Mouse (Mus musculus): Measurements from ENCODE around the gene Aaas.

The Aaas gene

DNA sequence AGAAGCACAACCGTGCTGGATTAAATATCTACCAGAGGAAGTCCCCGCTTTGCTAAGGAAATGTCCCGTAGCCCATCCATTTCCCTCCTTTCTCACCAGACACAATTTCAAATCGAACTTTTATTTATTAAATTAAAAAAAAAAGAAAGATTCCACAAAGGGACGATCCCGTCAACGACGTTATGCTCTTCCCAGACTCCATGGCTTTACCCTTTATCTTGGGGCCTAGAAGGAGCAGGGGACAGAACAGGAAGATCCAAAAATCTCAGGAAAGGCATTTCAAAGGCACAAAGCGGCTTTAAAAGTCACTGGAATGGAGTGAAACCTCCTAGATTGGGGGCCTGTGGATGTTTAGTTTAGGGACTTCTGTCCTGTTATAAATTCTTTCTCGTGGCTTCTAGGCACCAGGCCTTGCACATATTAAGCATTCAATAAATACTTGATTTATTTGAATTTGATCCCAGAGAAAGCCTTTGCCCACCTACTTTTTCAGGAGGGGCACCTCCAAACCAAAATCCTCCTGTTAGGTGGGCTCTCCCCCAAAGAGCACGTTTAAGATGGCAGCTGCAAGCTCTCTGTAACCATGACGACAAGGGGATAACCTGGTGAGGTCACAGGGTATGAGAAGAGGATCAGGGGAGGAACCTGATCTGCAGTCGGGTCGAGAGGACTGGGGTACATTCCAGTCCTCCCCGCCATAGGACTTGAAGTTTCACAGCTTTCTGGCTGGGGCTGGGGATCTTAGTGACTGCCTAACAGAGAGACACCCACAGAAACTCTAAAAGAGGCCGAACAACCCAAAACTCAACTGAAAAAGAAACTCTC lies 6.1 kb upstream of the Aaas start:
- DNase-seq (ENCODE audit: low spot score): no peak

DNA sequence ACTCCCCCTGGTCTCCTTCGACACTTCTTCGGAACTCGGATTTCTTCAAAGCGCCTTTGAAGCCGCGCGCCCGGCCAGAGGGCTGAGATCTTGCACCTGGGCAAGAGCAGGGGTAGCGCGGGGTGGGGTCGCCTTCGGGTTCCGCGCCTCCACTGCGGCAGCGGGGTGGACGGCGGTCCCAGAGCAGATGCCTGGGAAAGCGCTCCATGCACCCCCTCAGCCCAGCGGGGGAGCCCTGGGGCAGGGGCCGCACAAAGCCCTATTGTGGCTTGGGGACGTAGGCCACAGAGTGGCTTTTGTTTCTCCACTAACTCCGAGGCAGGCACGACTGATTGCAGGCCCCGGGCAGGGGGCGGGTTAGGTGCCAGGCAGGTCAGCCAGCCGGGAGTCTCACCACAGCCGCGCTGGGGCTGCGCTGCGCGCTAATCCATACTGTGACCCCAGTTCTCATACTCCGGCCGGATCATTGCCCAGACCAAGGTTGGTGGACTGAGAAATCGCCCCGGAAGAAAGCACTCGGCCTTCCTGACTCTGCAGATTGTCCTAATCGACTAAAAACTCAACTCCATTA lies 5.4 kb upstream of the Aaas start:
- peak; percentile 68 for DNase-seq (ENCODE audit: low spot score)

DNA sequence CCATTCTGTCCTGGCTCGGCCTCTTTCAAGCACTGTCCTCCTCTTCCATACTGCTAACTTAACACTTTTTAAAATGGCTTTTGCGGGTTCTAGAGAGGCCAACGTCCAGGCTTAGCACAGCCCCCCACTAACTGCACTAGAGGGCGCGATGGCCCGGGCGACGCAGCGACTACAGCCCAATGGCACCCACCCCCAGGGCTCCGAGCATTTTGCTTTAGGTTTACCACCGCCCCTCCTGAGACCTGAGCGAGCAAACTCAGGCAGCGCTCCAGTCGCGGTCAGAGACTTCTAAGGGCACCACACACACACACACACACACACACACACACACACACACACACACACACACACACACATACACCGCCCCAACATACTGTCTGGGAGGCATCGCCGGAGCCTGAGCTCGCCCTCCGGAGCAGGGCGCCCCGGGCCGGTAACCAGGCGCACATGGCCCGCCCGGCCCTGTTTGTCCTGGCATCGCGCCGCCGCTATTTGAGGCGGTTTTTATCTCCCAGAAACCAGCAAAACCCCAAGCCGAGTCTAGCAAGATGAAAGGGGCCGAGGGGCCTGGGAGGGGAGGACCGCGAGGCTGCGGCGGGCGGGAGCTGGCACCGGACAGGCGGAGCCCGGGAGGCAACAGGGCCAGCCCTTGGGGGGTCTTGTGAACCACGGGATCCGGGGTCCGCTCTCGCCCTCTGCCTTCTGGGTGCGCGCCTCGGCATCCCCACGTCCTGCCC lies 4.7 kb upstream of the Aaas start:
- peak; percentile 72 for DNase-seq (ENCODE audit: low spot score)

DNA sequence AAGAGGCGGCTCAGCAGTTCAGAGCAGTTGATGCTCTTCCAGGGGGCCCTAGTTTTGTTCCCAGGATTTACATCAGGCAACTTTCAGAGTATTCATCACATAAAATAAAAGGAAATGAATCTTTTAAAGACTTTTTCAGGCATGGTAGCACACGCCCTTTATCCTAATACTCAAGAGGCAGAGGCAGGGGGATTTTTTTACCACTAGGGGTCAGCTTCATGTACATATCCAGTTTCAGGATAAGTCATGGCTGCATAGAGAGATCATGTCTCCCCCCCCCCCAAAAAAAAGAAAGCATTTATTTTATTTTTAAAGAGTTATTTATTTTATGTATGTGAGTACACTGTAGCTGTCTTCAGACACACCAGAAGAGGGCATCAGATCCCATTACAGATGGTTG lies 3.4 kb upstream of the Aaas start:
- DNase-seq (ENCODE audit: low spot score): no peak

DNA sequence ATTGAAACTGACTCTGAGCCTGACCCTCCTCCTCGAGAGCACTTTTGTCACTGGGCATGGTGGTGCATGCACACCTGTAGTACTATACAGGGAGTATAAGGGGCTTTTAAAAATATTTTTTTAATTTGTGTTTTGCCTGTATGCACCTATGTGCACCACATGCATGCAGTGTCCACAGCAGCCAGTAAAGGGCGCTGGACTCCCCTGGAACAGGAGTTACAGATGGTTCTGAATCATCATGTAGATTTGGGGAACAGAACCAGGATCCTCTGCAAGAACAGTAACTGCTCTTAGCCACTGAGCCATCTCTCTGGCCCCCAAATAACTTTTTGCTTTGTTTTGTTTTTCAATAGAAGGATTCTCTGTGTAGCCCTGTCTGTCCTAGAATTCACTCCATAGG lies 1.6 kb upstream of the Aaas start:
- DNase-seq (ENCODE audit: low spot score): no peak

DNA sequence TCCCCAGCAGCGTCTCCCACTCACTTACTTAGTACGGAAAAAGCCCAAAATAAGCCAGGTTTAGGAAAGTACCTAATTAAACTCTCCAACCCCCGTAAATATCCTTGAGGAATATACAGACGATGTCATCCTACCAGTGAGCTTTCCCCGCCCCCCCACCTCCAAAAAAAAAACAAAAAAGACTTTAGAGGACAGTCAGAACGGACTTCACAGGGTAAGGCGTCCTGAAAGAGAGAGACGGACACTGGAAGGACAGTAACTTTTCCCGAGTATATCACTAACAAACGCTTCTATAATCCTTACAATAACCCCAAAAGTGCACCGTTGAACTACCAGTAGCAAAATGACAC lies 346 bp upstream of the Aaas start:
- DNase-seq (ENCODE audit: low spot score): no peak

DNA sequence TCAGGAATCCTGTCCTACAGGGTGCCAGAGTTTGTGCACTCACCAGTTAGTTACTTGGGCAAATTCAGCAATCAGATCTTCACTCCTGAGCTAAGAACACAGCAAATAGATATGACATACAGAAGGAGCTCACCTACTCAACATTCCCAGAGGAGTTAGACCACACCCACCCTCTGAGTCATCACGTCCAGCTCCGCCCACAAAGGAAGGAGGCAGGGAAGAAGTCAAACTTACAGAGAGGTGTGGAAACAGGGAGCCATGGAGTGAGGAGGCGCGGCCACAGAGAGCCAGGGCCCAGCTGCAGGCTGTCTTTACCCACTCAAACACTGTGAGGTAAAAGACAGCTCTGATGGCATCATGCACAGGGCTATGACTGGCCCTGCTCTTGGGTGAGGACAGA lies 4.1 kb downstream of the Aaas start:
- DNase-seq (ENCODE audit: low spot score): no peak

DNA sequence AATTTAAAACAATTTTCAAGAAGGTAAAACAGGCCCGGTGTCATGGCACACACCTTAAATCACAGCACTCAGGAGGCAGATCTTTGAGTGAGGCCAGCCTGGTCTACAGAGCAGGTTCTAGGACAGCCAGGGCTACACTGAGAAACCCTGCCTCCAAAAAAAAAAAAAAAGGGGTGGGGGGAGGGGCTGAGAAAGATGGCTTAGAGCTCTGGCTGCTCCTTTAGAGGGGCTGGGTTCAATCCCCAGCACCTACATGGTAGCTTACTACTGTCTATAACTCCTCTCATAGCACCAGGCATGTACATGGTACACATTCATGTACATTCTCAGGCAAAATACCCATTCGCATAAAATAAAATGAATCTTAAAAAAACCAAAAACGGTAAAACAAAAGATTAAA lies 6.1 kb downstream of the Aaas start:
- DNase-seq (ENCODE audit: low spot score): no peak

DNA sequence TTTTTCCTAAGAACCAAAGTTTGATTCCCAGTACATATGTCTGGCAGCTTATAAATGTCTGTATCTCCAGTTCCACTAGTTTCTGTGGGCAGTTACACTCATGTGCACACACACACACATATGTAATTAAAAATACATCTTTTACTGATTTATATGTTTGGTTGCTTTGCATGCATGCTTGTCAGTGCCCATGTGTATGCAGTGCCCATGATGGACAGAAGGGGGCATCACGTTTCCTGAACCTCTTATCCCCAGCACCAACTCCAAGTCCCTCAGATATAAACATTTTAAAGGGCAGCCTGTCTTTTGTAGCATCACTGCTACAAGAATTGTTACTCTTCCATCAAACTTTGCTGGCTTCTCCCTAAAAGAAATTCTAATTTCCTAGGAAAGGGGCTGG lies 9.0 kb downstream of the Aaas start:
- DNase-seq (ENCODE audit: low spot score): peak; percentile 66

DNA sequence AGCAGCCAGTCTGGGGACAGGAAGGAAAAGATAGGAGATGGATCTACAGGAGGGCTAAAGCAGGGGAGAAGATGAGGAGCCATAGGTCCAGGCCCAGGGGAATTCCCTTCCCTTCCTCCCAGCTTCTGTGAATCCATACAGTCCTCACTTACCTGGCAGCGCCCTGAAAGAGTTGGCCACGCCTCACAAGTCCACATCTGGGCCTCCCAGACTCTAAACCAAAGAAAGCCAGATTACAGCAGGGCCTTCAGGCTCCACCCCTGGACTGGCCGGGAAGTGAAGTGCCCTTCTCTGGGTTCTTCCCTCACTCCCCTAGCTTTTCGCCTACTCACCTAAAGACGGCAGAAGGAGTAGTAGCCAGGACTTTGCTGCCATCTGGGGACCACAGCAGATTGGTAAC lies 11.0 kb downstream of the Aaas start:
- DNase-seq (ENCODE audit: low spot score): no peak

DNA sequence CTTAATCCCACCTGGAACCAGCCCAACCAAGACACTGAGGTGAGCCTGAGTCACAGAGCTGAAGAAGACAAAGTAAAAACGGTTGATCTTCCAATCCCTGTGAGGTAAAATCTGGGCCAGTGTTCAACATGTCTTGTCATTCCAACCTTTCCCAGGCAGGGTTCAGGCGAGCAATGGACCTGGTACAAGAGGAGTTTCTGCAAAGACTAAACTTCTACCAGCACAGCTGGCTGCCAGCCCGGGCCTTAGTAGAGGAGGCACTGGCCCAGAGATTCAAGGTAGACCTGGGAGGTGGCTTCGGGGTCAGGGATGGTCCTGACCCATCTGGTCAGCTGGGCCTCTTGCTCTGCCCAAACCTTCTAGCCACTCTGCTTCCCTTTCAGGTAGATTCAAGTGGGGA lies 13.6 kb downstream of the Aaas start:
- no peak for DNase-seq (ENCODE audit: low spot score)

DNA sequence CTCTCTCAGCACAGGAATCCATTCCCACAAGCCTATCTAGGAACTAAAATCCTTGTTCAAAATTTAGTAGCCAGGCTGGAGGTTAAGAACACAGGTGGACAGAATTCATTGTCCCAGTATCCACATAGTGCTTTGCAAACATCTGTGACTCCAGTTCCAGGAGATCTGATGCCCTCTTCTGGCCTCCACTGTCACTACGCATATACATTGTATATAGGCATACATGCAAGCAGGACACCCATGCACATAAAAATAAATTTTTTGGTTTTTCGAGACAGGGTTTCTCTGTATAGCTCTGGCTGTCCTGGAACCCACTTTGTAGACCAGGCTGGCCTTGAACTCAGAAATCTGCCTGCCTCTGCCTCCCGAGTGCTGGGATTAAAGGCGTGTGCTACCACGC lies 14.6 kb downstream of the Aaas start:
- DNase-seq (ENCODE audit: low spot score): peak; percentile 43

DNA sequence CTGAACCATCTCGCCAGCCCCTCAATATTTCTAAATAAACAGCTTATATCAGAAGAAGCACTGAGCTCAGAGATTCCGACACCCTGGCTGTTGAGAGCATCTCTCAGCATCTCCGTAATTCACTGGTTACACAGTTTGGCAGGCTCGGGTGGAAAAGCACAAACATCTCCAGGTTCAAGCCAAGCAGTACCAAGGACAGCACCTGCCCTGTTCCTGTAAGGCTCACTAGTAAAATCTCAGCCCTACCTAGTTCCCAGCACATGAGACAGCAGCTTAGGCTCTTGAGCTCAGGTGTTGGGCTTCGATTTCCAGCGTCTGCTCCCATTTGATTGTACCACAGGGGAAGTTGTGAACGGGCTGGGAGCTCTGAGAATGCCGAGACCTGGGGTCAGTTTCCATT lies 15.3 kb downstream of the Aaas start:
- DNase-seq (ENCODE audit: low spot score): no peak

DNA sequence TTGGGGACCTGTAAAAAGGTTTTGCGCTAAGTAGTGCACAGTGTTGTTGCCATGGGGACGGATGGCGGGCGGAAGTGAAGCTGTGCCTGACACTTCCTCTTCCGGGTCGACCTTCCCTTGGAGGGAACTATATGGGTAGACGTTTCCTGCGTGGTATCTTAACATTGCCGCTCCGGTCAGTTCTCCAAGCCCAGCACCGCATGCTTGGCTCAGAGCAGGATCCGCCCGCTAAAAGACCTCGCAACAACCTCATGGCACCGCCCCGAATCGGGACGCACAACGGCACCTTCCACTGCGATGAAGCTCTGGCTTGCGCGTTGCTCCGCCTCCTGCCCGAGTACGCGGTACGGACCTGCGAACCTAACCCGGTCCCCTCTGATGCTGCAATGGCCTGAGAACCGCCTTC lies 19.0 kb downstream of the Aaas start, which contains the start of gene Myg1:
Myg1 (plus strand) TSS at position 100 of the 406 bp plus-strand sequence.
- DNase-seq (ENCODE audit: low spot score): peak; percentile 89

DNA sequence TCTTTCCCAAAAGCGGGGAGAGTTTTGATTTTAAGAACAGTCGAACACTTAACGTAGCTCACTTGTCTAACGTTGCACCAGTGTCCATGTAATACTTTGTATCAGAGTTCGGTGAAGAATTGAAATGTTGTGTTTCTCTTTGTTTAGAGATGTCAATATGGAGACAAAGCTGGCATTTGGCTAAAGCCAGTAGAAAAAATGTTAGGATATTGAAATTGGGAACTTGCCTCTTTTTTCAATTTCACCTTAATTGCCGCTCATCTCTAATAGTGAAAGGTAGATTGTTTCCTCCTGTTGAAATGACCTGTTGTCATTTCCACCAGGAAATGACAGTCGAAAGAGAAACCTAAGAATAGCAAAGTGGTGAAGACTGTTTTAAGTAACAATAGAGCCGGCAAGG lies 23.7 kb downstream of the Aaas start:
- DNase-seq (ENCODE audit: low spot score): no peak

DNA sequence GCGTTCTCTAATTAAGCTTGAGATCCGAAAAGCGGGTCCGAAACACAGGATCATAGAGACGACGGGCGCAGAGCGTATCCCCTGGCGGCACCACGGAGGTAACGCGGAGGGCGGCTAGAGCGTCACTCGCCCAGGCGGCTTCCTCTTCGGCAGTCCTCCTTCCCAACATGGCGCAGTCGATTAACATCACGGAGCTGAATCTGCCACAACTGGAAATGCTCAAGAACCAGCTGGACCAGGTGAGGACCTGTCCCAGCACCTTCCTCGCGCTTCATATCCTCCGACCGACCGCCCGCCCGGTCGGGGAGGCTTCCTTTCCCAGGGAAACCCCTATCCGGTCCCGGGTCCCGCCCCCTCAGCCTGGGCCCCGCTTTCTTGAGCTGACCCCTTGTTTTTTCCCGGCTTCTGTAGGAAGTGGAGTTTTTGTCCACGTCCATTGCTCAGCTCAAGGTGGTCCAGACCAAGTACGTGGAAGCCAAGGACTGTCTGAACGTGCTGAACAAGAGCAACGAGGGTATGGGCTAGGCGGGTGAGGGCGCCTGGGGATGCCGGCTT lies 24.5 kb downstream of the Aaas start, which contains the start of gene Pfdn5:
Pfdn5 (plus strand) TSS at position 95 of the 555 bp plus-strand sequence.
- DNase-seq (ENCODE audit: low spot score): peak; percentile 92

DNA sequence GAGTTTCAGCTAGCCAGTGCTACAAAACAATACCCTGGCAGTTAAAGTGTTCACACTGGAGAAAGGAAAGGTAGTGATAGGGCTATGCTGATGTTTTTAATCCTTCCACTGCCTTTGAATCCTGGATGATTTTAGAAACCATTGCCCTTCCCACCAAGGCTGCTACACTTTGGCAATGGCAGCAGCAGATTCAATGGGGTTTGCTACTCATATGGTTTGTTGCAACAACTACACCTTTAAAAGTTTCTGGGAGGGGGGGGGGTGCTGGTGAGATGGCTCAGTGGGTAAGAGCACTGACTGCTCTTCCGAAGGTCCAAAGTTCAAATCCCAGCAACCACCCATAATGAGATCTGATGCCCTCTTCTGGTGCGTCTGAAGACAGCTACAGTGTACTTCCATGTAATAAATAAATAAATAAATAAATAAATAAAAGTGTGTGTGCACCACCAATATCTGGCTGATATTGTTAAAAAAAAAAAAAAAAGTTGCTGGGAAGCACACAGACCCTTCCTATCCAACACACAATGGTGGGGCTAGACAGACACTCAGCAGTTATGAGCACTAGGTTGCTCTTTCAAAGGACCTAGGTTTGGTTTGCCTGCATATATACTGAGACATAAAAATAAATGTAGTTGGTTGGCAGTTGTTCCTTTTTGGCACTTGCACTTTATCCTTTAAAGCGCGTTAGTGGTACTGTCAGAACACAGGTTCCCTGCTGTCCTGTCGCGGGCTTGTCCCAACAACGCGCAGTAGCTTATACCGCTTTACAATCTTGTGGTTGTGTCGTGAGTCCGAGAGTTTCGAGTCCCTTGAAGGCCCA lies 25.7 kb downstream of the Aaas start:
- DNase-seq (ENCODE audit: low spot score): peak; percentile 26

DNA sequence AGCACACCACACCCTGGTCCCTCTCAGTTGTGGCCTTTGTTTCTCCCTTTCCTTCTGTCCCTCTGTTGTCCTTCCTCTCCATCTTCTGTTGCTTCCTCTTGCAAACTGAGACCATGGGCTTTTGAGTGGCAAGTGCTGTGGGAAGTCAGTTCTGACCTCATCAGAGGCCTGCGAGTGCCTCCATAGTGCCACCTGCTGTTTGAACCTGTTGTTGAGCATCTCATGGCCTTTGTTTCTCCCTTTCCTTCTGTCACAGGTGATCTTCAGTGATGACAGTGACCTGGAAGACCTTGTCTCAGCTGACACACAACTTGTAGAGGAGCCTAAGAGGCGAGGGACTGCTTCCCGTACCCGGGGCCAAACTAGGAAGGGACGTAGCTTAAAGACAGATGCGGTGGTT lies 34.3 kb downstream of the Aaas start:
- DNase-seq (ENCODE audit: low spot score): peak; percentile 76

DNA sequence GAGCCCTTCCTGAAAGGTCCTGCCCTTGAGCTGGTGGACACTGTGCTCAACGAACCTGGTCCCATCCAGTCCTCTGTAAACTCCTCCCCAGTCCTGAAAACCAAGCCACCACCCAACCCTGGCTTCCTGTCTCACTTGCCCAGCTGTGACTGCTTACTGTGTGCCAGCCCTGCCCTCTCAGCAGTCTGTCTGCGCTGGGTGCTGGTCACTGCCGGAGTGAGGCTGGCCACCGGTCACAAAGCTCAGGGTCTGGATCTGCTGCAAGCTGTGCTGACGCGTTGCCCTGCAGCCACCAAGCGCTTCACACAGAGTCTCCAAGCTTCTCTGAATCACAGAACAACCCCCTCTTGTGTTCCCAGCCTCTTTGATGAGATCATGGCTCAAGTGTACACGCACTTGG lies 35.3 kb downstream of the Aaas start:
- no peak for DNase-seq (ENCODE audit: low spot score)

DNA sequence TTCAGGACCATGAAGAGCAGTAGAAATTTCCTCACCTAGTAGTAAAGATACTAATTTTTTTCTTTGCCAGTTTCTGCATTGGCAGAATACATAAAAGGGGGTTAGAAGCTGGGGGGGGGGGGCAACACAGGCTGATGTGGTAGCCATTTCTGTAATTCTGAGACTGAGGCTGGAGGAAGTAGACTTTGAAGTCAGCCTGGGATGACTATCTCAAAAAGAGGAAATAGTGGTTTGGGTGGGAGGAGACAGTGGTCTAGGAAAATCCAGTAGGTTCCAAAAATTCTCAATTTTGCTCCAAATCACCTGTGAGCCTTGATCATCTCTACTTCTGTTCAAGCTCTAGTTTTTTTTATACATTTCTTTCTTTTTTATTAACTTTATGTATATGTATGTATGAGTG lies 39.1 kb downstream of the Aaas start:
- no peak for DNase-seq (ENCODE audit: low spot score)

DNA sequence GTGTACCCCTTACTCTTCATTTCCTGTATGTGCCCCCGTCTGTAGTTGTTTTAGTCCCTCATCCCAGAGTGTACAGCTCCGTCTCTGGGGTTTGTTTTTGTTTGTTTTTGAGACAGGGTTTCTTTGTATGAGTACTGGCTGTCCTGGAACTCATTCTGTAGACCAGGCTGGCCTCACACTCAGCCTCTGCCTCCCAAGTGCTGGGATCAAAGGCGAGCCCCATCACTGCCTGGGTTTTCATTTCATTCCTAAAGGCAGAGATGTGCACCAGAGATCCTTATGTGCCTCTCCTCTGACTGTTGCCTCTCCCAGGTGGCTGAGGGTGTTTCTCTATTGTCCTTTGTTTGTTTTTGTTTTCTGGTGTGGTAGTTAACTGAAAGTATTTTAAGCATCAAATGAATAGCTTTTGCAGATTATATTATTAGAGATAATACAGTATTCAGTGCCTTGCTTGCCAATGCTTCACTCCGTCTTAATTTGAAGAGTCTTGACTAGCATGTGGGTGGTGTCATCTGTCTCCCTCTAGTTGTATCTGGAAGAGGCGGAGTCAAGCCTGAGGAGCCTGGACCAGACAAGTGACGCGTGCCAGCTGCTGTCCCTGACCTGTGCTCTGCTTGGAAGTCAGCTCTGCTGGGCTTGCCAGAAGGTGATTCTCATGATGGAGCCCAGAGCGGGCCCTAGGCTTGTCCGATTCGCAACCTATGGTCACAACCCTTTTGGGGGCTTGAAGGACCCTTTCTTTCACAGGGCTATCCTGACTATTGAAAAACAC lies 40.3 kb downstream of the Aaas start:
- DNase-seq (ENCODE audit: low spot score): no peak

Data from retina, embryonic 14.5 days (tissue).